Mouse (Mus musculus) midbrain, embryonic 10.5 days (tissue): Measurements from ENCODE around the gene Telo2. TPM values are rescaled to one million over a fixed set of nuclear protein-coding genes. Genes with fewer than 3 reads are reported as not detected.

Experiments used
- DNase-seq: peaks from one replicate; pipeline ENCODE4 v3.0.0-alpha.2; 2017; ENCODE audit warnings: low spot score
- H3K27ac ChIP-seq: fragments of 300-500 bp; sonication (generic); replicated peaks from 2 replicates; pipeline ENCODE4 v1.5.1; 2016; ENCODE audit warnings: mild to moderate bottlenecking
- H3K27me3 ChIP-seq: fragments of 300-500 bp; sonication (generic); 2 replicates; pipeline ENCODE4 v1.6.1; 2016; ENCODE audit warnings: low read depth, mild to moderate bottlenecking; ENCODE audit not compliant: poor library complexity, severe bottlenecking
- H3K36me3 ChIP-seq: fragments of 300-500 bp; sonication (generic); 2 replicates; pipeline ENCODE4 v1.6.1; 2016; ENCODE audit warnings: mild to moderate bottlenecking, moderate library complexity
- H3K4me1 ChIP-seq: fragments of 300-500 bp; sonication (generic); 2 replicates; pipeline ENCODE4 v1.6.1; 2016
- H3K4me3 ChIP-seq: fragments of 300-500 bp; sonication (generic); 2 replicates; pipeline ENCODE4 v1.5.1; 2016; ENCODE audit warnings: mild to moderate bottlenecking, moderate library complexity
- H3K9me3 ChIP-seq: fragments of 300-500 bp; sonication (generic); replicated peaks from 2 replicates; pipeline ENCODE4 v1.6.1; 2016; ENCODE audit warnings: mild to moderate bottlenecking
- WGBS: fragments of 180-500 bp; shearing (Covaris S2); methylation state at CpG from one replicate; pipeline ENCODE4 v1.1.7; 2016; 5-methylcytosine and 5-hydroxymethylcytosine counted together
- polyA plus RNA-seq: library from polyadenylated mRNA; unstranded; fragments of >200 nt; fragmentation: Nextera tagmentation; extraction: Ambion mirVana; gene quantifications from 2 replicates; pipeline ENCODE4 v1.2.1, GENCODE M21; 2016

Gene Telo2
- polyA plus RNA-seq, 1 experiment from 2014 or later: 51.5 TPM

GRCm38 (mm10) chr17:25123979-25124378 is 8.2 kb upstream of the Telo2 start:
- Histone ChIP-seq H3K4me1 (peaks cover 3% of the 10 kb centered on the region; the same call in 1 of the 2 replicates), H3K27me3 (peaks cover 3% of the 10 kb centered on the region; the same call in 1 of the 2 replicates), H3K36me3 (no peaks in the 10 kb centered on the region), H3K9me3 (no peaks in the 10 kb centered on the region), H3K27ac (no peak overlapping the region), H3K4me3 (no peak overlapping the region)
- 28% methylated on average over 7 of the region's 7 CpGs for WGBS
- DNase-seq: no peak

DNA sequence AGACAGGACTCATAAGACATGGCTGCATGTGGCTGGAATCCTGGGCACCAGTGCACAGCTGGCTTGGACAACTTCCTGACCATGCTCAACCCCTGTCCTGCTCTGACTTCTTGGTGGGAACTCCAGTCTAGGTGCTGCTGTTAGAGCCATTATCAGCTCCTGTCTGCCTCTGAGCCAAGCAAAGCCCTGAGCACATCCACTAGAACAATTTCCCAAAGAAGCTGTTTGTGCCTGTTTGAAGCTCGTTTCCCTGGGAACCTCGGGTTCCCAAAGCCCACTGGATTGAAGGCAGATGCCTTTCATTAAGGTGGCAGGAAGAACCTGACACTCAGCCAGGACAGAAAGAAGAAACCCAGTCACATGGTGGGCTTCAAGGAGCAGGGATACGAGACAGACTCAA is 4.6 kb upstream of the Telo2 start, which contains the start of gene Ptx4:
Gene Ptx4, plus strand, starts transcription at position 355 of the 400 bp plus-strand sequence.
- no peak for DNase-seq
- no peak within 1 kb of the TSS for H3K27ac ChIP-seq
- 53% methylated on average over 3 of the region's 3 CpGs for WGBS
- H3K4me1 ChIP-seq: peaks cover 8% of the 10 kb centered on the region
- H3K4me3 ChIP-seq: no peak within 1 kb of the TSS
- no peaks in the 10 kb centered on the region for H3K9me3 ChIP-seq
- no peaks in the 10 kb centered on the region for H3K36me3 ChIP-seq
- peaks cover 3% of the 10 kb centered on the region; the same call in 1 of the 2 replicates for H3K27me3 ChIP-seq

DNA sequence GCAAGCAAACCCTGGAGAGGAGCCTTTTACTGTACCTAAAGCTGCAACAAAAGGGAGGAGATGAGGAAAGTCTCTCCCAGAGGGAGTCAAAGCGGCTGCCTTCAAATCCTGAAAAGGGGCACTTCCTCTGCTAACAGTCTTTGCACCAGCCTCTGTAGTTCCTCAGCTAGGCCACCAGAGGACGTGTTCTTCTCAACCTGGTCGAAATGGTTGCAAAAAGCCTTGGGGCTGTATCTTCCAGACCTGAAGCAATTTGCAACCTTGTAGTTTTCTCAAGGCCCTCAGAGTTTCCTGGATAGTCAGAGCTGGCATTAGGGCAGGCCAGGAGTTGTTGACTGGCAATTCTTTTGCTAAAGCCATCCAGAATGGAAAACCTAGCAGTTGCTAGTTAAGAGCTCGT is 1.5 kb upstream of the Telo2 start:
- Histone ChIP-seq H3K27ac (no peak overlapping the region), H3K27me3 (no peaks in the 10 kb centered on the region), H3K36me3 (peaks cover 20% of the 10 kb centered on the region), H3K9me3 (no peaks in the 10 kb centered on the region), H3K4me3 (no peak overlapping the region), H3K4me1 (peaks cover 21% of the 10 kb centered on the region)
- DNase-seq: no peak
- WGBS: 32% methylated on average over 4 of the region's 4 CpGs

GRCm38 (mm10) chr17:25114908-25115645 is 690 bp downstream of the Telo2 start:
- H3K36me3 ChIP-seq: peaks cover 42% of the 10 kb centered on the region
- 16% methylated on average over 23 of the region's 23 CpGs for WGBS
- H3K4me1 ChIP-seq: peaks cover 21% of the 10 kb centered on the region
- peak overlapping the region; percentile 66 for H3K4me3 ChIP-seq
- H3K27ac ChIP-seq: peak overlapping the region; percentile 95
- H3K9me3 ChIP-seq: no peaks in the 10 kb centered on the region
- DNase-seq: no peak
- H3K27me3 ChIP-seq: no peaks in the 10 kb centered on the region

GRCm38 (mm10) chr17:25112423-25112810 is 3.4 kb downstream of the Telo2 start:
- DNase-seq: no peak
- no peak overlapping the region for H3K27ac ChIP-seq
- no peaks in the 10 kb centered on the region for H3K27me3 ChIP-seq
- H3K4me1 ChIP-seq: peaks cover 21% of the 10 kb centered on the region
- WGBS: 90% methylated on average over 3 of the region's 3 CpGs
- H3K9me3 ChIP-seq: no peaks in the 10 kb centered on the region
- H3K4me3 ChIP-seq: no peak overlapping the region
- peaks cover 68% of the 10 kb centered on the region for H3K36me3 ChIP-seq

- peaks cover 21% of the 10 kb centered on the region for H3K4me1 ChIP-seq
- peaks cover 74% of the 10 kb centered on the region for H3K36me3 ChIP-seq
- no peaks in the 10 kb centered on the region for H3K27me3 ChIP-seq
- H3K9me3 ChIP-seq: no peaks in the 10 kb centered on the region
- WGBS: 93% methylated on average over 8 of the region's 8 CpGs
- H3K4me3 ChIP-seq: no peak overlapping the region
- DNase-seq: no peak
- H3K27ac ChIP-seq: no peak overlapping the region
Observed at GRCm38 (mm10) chr17:25111739-25112422, 3.9 kb downstream of the Telo2 start.

GRCm38 (mm10) chr17:25111220-25111619 is 4.5 kb downstream of the Telo2 start:
- WGBS: 92% methylated on average over 5 of the region's 5 CpGs
- Histone ChIP-seq H3K4me1 (peaks cover 18% of the 10 kb centered on the region), H3K4me3 (no peak overlapping the region), H3K36me3 (peaks cover 80% of the 10 kb centered on the region), H3K27me3 (no peaks in the 10 kb centered on the region), H3K27ac (no peak overlapping the region), H3K9me3 (no peaks in the 10 kb centered on the region)
- no peak for DNase-seq

DNA sequence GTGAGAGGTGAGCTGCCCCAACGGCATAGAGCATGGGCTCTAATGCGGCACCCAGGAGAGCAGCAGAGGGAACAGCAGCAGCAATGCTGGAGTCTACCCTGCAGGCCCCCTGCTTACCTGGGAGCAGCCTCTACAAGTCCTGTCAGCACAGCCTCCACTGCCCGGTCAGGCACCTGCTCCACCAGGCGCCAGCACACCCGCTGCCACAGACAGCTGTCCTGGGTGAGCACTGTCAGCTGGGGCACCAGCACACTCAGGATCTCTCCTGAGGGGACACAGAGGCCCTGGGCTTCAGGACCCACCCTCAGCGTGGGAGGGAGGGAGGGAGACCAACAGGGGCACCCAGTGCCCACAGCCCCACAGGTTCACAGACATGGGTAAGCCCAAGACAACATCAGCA is 5.2 kb downstream of the Telo2 start:
- no peaks in the 10 kb centered on the region for H3K27me3 ChIP-seq
- WGBS: 95% methylated on average over 6 of the region's 6 CpGs
- H3K4me3 ChIP-seq: no peak overlapping the region
- DNase-seq: no peak
- no peaks in the 10 kb centered on the region for H3K9me3 ChIP-seq
- peaks cover 15% of the 10 kb centered on the region for H3K4me1 ChIP-seq
- H3K27ac ChIP-seq: no peak overlapping the region
- peaks cover 87% of the 10 kb centered on the region for H3K36me3 ChIP-seq

GRCm38 (mm10) chr17:25109578-25109977 is 6.2 kb downstream of the Telo2 start:
- H3K27ac ChIP-seq: no peak overlapping the region
- H3K4me3 ChIP-seq: no peak overlapping the region
- H3K4me1 ChIP-seq: peaks cover 5% of the 10 kb centered on the region
- H3K9me3 ChIP-seq: no peaks in the 10 kb centered on the region
- H3K36me3 ChIP-seq: peaks cover 97% of the 10 kb centered on the region
- H3K27me3 ChIP-seq: no peaks in the 10 kb centered on the region
- 70% methylated on average over 2 of the region's 2 CpGs for WGBS
- DNase-seq: peak; percentile 33

DNA sequence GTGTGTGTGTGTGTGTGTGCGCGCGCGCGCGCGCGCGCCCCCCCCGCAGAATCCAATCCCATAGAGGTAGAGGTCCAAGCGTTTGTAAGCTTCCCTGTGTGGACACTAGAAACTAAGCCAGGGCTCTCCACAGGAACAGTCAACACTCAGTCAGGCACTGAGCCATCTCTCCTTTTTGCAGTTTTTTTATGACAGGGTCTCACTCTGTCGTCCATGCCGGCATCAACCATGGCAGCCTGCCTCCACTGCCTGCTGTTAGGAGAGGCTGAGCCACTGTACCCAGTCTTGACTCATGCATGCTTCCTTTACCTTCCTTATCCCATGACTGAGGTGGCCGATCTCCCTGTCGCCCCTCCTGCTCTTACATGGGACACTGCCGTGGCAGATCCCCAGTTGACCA is 8.0 kb downstream of the Telo2 start:
- H3K36me3 ChIP-seq: peaks cover 100% of the 10 kb centered on the region

GRCm38 (mm10) chr17:25101338-25101737 is 14.4 kb downstream of the Telo2 start:
- H3K36me3 ChIP-seq: peaks cover 94% of the 10 kb centered on the region
- H3K4me1 ChIP-seq: no peaks in the 10 kb centered on the region
- no peak for DNase-seq
- H3K27me3 ChIP-seq: no peaks in the 10 kb centered on the region
- 95% methylated on average over 11 of the region's 11 CpGs for WGBS
- no peaks in the 10 kb centered on the region for H3K9me3 ChIP-seq
- no peak overlapping the region for H3K4me3 ChIP-seq
- H3K27ac ChIP-seq: no peak overlapping the region

More for the DNA sequence above, 8.0 kb downstream of the Telo2 start:
- no peak overlapping the region for H3K27ac ChIP-seq
- H3K4me3 ChIP-seq: no peak overlapping the region
- H3K9me3 ChIP-seq: no peaks in the 10 kb centered on the region
- H3K4me1 ChIP-seq: no peaks in the 10 kb centered on the region
- no peaks in the 10 kb centered on the region for H3K27me3 ChIP-seq
- DNase-seq: no peak
- WGBS: 95% methylated on average over 9 of the region's 16 CpGs

DNA sequence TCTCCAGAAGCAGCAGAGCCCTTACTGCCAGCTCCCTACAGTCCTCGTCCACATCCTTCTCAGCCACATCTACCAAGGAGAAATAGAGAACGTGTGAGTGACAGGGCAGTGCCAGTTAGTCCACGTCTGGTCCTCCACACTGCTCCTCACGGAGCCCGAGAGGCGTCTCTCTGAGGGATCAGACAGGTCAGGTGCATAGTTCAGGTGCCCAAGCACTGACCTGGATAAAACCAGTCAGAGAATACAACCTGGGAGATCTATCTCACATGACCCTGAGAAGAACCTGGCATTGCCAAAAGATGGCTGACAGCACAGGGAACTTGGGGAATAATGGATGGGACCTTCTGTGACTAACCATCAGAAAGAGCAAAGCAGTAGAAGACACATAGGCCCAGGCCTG is 15.7 kb downstream of the Telo2 start:
- Histone ChIP-seq H3K4me1 (no peaks in the 10 kb centered on the region), H3K4me3 (no peak overlapping the region), H3K36me3 (peaks cover 83% of the 10 kb centered on the region), H3K9me3 (no peaks in the 10 kb centered on the region), H3K27ac (no peak overlapping the region), H3K27me3 (no peaks in the 10 kb centered on the region)
- 91% methylated on average over 6 of the region's 6 CpGs for WGBS
- DNase-seq: no peak

DNA sequence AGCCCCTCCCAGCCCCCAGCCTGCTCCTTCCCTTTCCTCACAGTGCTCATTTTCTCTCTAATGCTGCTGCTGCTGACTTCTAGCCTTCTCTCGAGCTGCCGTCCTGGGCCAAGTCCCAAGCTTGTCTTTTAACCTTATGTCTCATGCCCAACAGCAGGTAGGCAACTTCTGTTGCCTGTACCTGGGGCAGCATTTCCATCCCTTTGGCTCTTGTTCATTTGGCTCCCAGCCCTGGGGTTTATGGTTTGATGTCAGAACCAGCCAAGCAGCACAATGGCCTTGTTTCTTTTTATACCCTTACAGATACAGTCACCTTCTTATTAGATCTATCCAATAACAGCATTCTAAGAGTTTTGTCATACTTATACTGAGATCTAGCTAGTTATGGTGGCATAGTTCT is 19.5 kb downstream of the Telo2 start:
- DNase-seq: no peak
- peaks cover 80% of the 10 kb centered on the region for H3K36me3 ChIP-seq

More for the DNA sequence above, 19.5 kb downstream of the Telo2 start:
- Histone ChIP-seq H3K4me1 (no peaks in the 10 kb centered on the region), H3K4me3 (no peak overlapping the region), H3K27ac (no peak overlapping the region), H3K9me3 (no peaks in the 10 kb centered on the region), H3K27me3 (no peaks in the 10 kb centered on the region)
- WGBS: 95% methylated on average over 2 of the region's 2 CpGs
